Mouse (Mus musculus): Measurements from ENCODE around the gene Rtcb. TPM values are rescaled to one million over a fixed set of nuclear protein-coding genes. Genes with fewer than 3 reads are reported as not detected.

Rtcb gene
- polyA plus RNA-seq, 1 experiment from 2014 or later = 170 TPM

- 93% methylated on average over 6 of the region's 6 CpGs for WGBS
- H3K27me3 ChIP-seq = no peaks in the 10 kb centered on the region
- H3K4me2 ChIP-seq (replicated peaks) = no peak overlapping the region
- no peak overlapping the region for H3K9ac ChIP-seq
- no peak for ATAC-seq (ENCODE audit: insufficient number of reproducible peaks, low FRiP score, low TSS enrichment, low read depth)
- peaks cover 57% of the 10 kb centered on the region for H3K36me3 ChIP-seq
- H3K27ac ChIP-seq (replicated peaks) = no peak overlapping the region
- no peaks in the 10 kb centered on the region for H3K4me1 ChIP-seq
- H3K4me3 ChIP-seq (replicated peaks) = no peak overlapping the region
- H3K9me3 ChIP-seq (replicated peaks) = 0 out of 2 replicates have a peak, but pooled peaks cover 5% of the 10 kb centered on the region
Observed at GRCm38 (mm10) chr10:85936280-85936965, 21.2 kb downstream of the Rtcb start.

- no peak overlapping the region for H3K4me2 ChIP-seq (replicated peaks)
- ATAC-seq (ENCODE audit: insufficient number of reproducible peaks, low FRiP score, low TSS enrichment, low read depth) = no peak
- no peak overlapping the region for H3K27ac ChIP-seq (replicated peaks)
- no peaks in the 10 kb centered on the region for H3K36me3 ChIP-seq
- H3K9me3 ChIP-seq (replicated peaks) = no peaks in the 10 kb centered on the region
- H3K9ac ChIP-seq = no peak overlapping the region
- H3K4me1 ChIP-seq = peaks cover 12% of the 10 kb centered on the region
- no peak overlapping the region for H3K4me3 ChIP-seq (replicated peaks)
- WGBS = 83% methylated on average over 11 of the region's 11 CpGs
- peaks cover 18% of the 10 kb centered on the region for H3K27me3 ChIP-seq
Observed at GRCm38 (mm10) chr10:85929962-85930361, 27.7 kb downstream of the Rtcb start.

- H3K27me3 ChIP-seq = peaks cover 18% of the 10 kb centered on the region
- no peak overlapping the region for H3K27ac ChIP-seq (replicated peaks)
- WGBS = 47% methylated on average over 11 of the region's 11 CpGs
- H3K4me3 ChIP-seq (replicated peaks) = peak overlapping the region; percentile 47
- H3K36me3 ChIP-seq = no peaks in the 10 kb centered on the region
- H3K9ac ChIP-seq = no peak overlapping the region
- peaks cover 12% of the 10 kb centered on the region for H3K4me1 ChIP-seq
- ATAC-seq (ENCODE audit: insufficient number of reproducible peaks, low FRiP score, low TSS enrichment, low read depth) = no peak
- H3K4me2 ChIP-seq (replicated peaks) = peak overlapping the region; percentile 82; the same call in 1 of the 2 replicates
- H3K9me3 ChIP-seq (replicated peaks) = no peaks in the 10 kb centered on the region
Observed at GRCm38 (mm10) chr10:85929208-85929591, 28.4 kb downstream of the Rtcb start.

- H3K9ac ChIP-seq = no peak overlapping the region; the same call in 1 of the 2 replicates
- peaks cover 18% of the 10 kb centered on the region for H3K27me3 ChIP-seq
- peak; percentile 57; the same call in 1 of the 2 replicates for ATAC-seq (ENCODE audit: insufficient number of reproducible peaks, low FRiP score, low TSS enrichment, low read depth)
- peak overlapping the region; percentile 35; the same call in 1 of the 2 replicates for H3K27ac ChIP-seq (replicated peaks)
- H3K4me3 ChIP-seq (replicated peaks) = peak overlapping the region; percentile 47
- H3K4me2 ChIP-seq (replicated peaks) = peak overlapping the region; percentile 82
- H3K4me1 ChIP-seq = peaks cover 12% of the 10 kb centered on the region
- WGBS = 1% methylated on average over 63 of the region's 63 CpGs
- H3K9me3 ChIP-seq (replicated peaks) = no peaks in the 10 kb centered on the region
- no peaks in the 10 kb centered on the region for H3K36me3 ChIP-seq
Observed at GRCm38 (mm10) chr10:85928499-85929207, 29.0 kb downstream of the Rtcb start.

GRCm38 (mm10) chr10:85927676-85928445 lies 29.8 kb downstream of the Rtcb start, which contains the start of gene Ascl4:
Gene Ascl4, plus strand, starts transcription at chr10:85927681.
- WGBS = 1% methylated on average over 23 of the region's 23 CpGs
- no peak for ATAC-seq (ENCODE audit: insufficient number of reproducible peaks, low FRiP score, low TSS enrichment, low read depth)
- Histone ChIP-seq H3K4me1 (peaks cover 12% of the 10 kb centered on the region), H3K4me2 (replicated peaks) (peak within 1 kb of the TSS; percentile 82), H3K27ac (replicated peaks) (peak within 1 kb of the TSS; percentile 35; the same call in 1 of the 2 replicates), H3K36me3 (no peaks in the 10 kb centered on the region), H3K9ac (no peak within 1 kb of the TSS; the same call in 1 of the 2 replicates), H3K27me3 (peaks cover 18% of the 10 kb centered on the region), H3K9me3 (replicated peaks) (no peaks in the 10 kb centered on the region), H3K4me3 (replicated peaks) (peak within 1 kb of the TSS; percentile 47)

GRCm38 (mm10) chr10:85916498-85917309 lies 40.9 kb downstream of the Rtcb start, which contains the start of gene Prdm4:
Gene Prdm4, minus strand, starts transcription at chr10:85917142.
- Histone ChIP-seq H3K4me2 (replicated peaks) (peak within 1 kb of the TSS; percentile 71), H3K27ac (replicated peaks) (peak within 1 kb of the TSS; percentile 84), H3K4me3 (replicated peaks) (peak within 1 kb of the TSS; percentile 89), H3K9me3 (replicated peaks) (no peaks in the 10 kb centered on the region), H3K27me3 (0 out of 2 replicates have a peak, but pooled peaks cover 3% of the 10 kb centered on the region), H3K36me3 (peaks cover 24% of the 10 kb centered on the region), H3K9ac (peak within 1 kb of the TSS; percentile 92), H3K4me1 (peaks cover 8% of the 10 kb centered on the region)
- peak; percentile 100 for ATAC-seq (ENCODE audit: insufficient number of reproducible peaks, low FRiP score, low TSS enrichment, low read depth)
- WGBS = under 1% methylated on average over 89 of the region's 90 CpGs

Other genes starting within 250 kb of the Rtcb start
- gene Pwp1, start 128.3 kb downstream of the Rtcb start, polyA plus RNA-seq (2015; fragmentation: Nextera tagmentation; extraction: Ambion mirVana) = 60.6 and 61.8 TPM in 2 replicates
- gene Prdm4, start 40.7 kb downstream of the Rtcb start, polyA plus RNA-seq (2015; fragmentation: Nextera tagmentation; extraction: Ambion mirVana) = 16.5 and 18.4 TPM in 2 replicates
- gene Ascl4, start 30.1 kb downstream of the Rtcb start, polyA plus RNA-seq (2015; fragmentation: Nextera tagmentation; extraction: Ambion mirVana) = 1.5 and 1.7 TPM in 2 replicates
- gene Bpifc, start 54.1 kb upstream of the Rtcb start, polyA plus RNA-seq (2015; fragmentation: Nextera tagmentation; extraction: Ambion mirVana) = 8.3 and 9.8 TPM in 2 replicates
- gene Fbxo7, start 64.1 kb upstream of the Rtcb start, polyA plus RNA-seq (2015; fragmentation: Nextera tagmentation; extraction: Ambion mirVana) = 26.3 and 29.9 TPM in 2 replicates